Mouse (Mus musculus): ENCODE results near the gene Cpox. TPM values are rescaled to one million over a fixed set of nuclear protein-coding genes. Genes with fewer than 3 reads are reported as not detected.
"Not testable (repeated sequence)": the region's sequence is repeated elsewhere in the genome, so short reads cannot be mapped to it uniquely, and the experiment has no call there.

The Cpox gene
- polyA plus RNA-seq, 1 experiment = 55.5 TPM

DNA sequence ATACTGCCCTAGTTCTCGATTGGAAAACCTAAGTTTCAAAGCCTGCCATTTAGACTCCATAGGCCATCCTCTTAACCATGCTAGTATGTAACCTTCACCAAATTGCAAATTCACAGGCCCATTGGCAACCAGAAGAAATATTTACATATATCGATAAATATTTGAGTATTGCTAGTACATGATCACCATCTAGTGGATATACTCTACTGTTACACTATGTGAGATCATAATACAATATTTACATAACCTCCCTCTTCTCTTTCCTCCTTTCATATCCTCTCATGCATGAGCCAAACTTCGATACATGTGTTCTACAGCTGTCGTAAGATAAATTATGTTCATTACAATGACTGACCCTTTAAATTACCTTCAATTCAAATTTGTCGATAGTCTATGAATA lies 7.1 kb upstream of the Cpox start:
- TF ChIP-seq TAL1 (IDR thresholded peaks at IDR 0.05; ENCODE audit: low read length) (no peak), GATA1 (IDR thresholded peaks at IDR 0.05; ENCODE audit: low read length) (no peak)
- peaks cover 42% of the 10 kb centered on the region for H3K36me3 ChIP-seq (ENCODE audit: control insufficient read depth)
- no peaks in the 10 kb centered on the region for H3K27me3 ChIP-seq (ENCODE audit: control insufficient read depth)
- no peaks in the 10 kb centered on the region for H3K9me3 ChIP-seq (ENCODE audit: control insufficient read depth, low read length)
- peak overlapping the region; percentile 61 for H3K4me3 ChIP-seq (replicated peaks)
- peaks cover 100% of the 10 kb centered on the region for H3K4me1 ChIP-seq (ENCODE audit: control insufficient read depth)

GRCm38 (mm10) chr16:58663816-58664215 lies 6.3 kb upstream of the Cpox start:
- no peak overlapping the region for H3K4me3 ChIP-seq (replicated peaks)
- TF ChIP-seq TAL1 (IDR thresholded peaks at IDR 0.05; ENCODE audit: low read length) (no peak), GATA1 (IDR thresholded peaks at IDR 0.05; ENCODE audit: low read length) (no peak)
- peaks cover 37% of the 10 kb centered on the region for H3K36me3 ChIP-seq (ENCODE audit: control insufficient read depth)
- H3K9me3 ChIP-seq (ENCODE audit: control insufficient read depth, low read length) = no peaks in the 10 kb centered on the region
- no peaks in the 10 kb centered on the region for H3K27me3 ChIP-seq (ENCODE audit: control insufficient read depth)
- H3K4me1 ChIP-seq (ENCODE audit: control insufficient read depth) = peaks cover 100% of the 10 kb centered on the region

DNA sequence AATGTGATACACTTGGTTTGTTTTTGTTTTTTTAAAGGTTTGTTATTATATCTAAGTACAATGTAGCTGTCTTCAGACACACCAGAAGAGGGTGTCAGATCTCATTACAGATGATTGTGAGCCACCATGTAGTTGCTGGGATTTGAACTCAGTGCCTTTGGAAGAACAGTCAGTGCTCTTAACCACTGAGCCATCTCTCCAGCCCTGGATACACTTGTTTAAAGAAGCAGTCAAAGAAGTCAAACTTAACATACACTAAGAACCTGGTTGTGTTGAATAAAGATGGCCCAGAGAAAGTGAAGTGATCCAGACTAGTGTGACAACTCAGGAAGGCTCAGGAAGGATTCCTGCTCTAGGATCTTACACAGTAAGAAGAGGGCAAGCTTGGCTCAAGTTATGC lies 5.0 kb upstream of the Cpox start:
- H3K9me3 ChIP-seq (ENCODE audit: control insufficient read depth, low read length); H3K27me3 ChIP-seq (ENCODE audit: control insufficient read depth); H3K4me3 ChIP-seq (replicated peaks): not testable (repeated sequence)
- Histone ChIP-seq H3K36me3 (ENCODE audit: control insufficient read depth) (peaks cover 32% of the 10 kb centered on the region), H3K4me1 (ENCODE audit: control insufficient read depth) (peaks cover 99% of the 10 kb centered on the region)

- not testable (repeated sequence) for H3K9me3 ChIP-seq (ENCODE audit: control insufficient read depth, low read length); H3K27me3 ChIP-seq (ENCODE audit: control insufficient read depth); H3K4me3 ChIP-seq (replicated peaks)
- peaks cover 83% of the 10 kb centered on the region for H3K4me1 ChIP-seq (ENCODE audit: control insufficient read depth)
- H3K36me3 ChIP-seq (ENCODE audit: control insufficient read depth) = peaks cover 33% of the 10 kb centered on the region
Measured at GRCm38 (mm10) chr16:58666681-58667080, 3.4 kb upstream of the Cpox start.

- peaks cover 71% of the 10 kb centered on the region for H3K4me1 ChIP-seq (ENCODE audit: control insufficient read depth)
- no peak for TF ChIP-seq GATA1 (IDR thresholded peaks at IDR 0.05; ENCODE audit: low read length)
- no peak for TF ChIP-seq TAL1 (IDR thresholded peaks at IDR 0.05; ENCODE audit: low read length)
- H3K36me3 ChIP-seq (ENCODE audit: control insufficient read depth) = peaks cover 53% of the 10 kb centered on the region
- H3K27me3 ChIP-seq (ENCODE audit: control insufficient read depth) = no peaks in the 10 kb centered on the region
- H3K4me3 ChIP-seq (replicated peaks) = peak overlapping the region; percentile 87
- H3K9me3 ChIP-seq (ENCODE audit: control insufficient read depth, low read length) = no peaks in the 10 kb centered on the region
Measured at GRCm38 (mm10) chr16:58668586-58668985, 1.5 kb upstream of the Cpox start.

GRCm38 (mm10) chr16:58669264-58669663 lies 828 bp upstream of the Cpox start:
- TF ChIP-seq TAL1 (IDR thresholded peaks at IDR 0.05; ENCODE audit: low read length) = no peak
- peak; percentile 67; the same call in 1 of the 2 replicates for TF ChIP-seq GATA1 (IDR thresholded peaks at IDR 0.05; ENCODE audit: low read length)
- peak overlapping the region; percentile 87 for H3K4me3 ChIP-seq (replicated peaks)
- no peaks in the 10 kb centered on the region for H3K9me3 ChIP-seq (ENCODE audit: control insufficient read depth, low read length)
- H3K36me3 ChIP-seq (ENCODE audit: control insufficient read depth) = peaks cover 57% of the 10 kb centered on the region
- peaks cover 71% of the 10 kb centered on the region for H3K4me1 ChIP-seq (ENCODE audit: control insufficient read depth)
- H3K27me3 ChIP-seq (ENCODE audit: control insufficient read depth) = no peaks in the 10 kb centered on the region

DNA sequence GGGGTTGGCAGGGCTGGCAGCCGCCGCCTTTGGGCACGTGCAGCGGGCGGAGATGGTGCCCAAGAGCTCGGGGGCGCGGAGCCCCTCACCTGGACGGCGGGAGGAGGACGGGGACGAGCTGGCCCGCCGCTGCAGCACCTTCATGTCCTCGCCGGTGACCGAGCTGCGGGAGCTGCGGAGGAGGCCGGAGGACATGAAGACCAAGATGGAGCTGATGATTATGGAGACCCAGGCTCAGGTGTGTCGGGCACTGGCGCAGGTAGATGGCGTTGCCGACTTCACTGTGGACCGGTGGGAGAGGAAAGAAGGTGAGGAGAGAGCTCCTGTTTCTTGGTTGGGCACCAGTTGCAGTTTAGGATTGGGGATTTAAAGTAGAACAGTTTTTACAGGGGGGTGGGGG lies 551 bp downstream of the Cpox start:
- no peaks in the 10 kb centered on the region for H3K27me3 ChIP-seq (ENCODE audit: control insufficient read depth)
- no peaks in the 10 kb centered on the region for H3K9me3 ChIP-seq (ENCODE audit: control insufficient read depth, low read length)
- H3K4me3 ChIP-seq (replicated peaks) = peak overlapping the region; percentile 87
- TF ChIP-seq GATA1 (IDR thresholded peaks at IDR 0.05; ENCODE audit: low read length) (no peak), TAL1 (IDR thresholded peaks at IDR 0.05; ENCODE audit: low read length) (no peak)
- peaks cover 69% of the 10 kb centered on the region for H3K4me1 ChIP-seq (ENCODE audit: control insufficient read depth)
- H3K36me3 ChIP-seq (ENCODE audit: control insufficient read depth) = peaks cover 68% of the 10 kb centered on the region

- Histone ChIP-seq H3K4me1 (ENCODE audit: control insufficient read depth) (peaks cover 68% of the 10 kb centered on the region), H3K27me3 (ENCODE audit: control insufficient read depth) (no peaks in the 10 kb centered on the region), H3K36me3 (ENCODE audit: control insufficient read depth) (peaks cover 68% of the 10 kb centered on the region), H3K4me3 (replicated peaks) (peak overlapping the region; percentile 87), H3K9me3 (ENCODE audit: control insufficient read depth, low read length) (no peaks in the 10 kb centered on the region)
- TF ChIP-seq TAL1 (IDR thresholded peaks at IDR 0.05; ENCODE audit: low read length) = no peak
- no peak for TF ChIP-seq GATA1 (IDR thresholded peaks at IDR 0.05; ENCODE audit: low read length)
Measured at GRCm38 (mm10) chr16:58671212-58671985, 1.3 kb downstream of the Cpox start.

- Histone ChIP-seq H3K36me3 (ENCODE audit: control insufficient read depth) (peaks cover 74% of the 10 kb centered on the region), H3K4me1 (ENCODE audit: control insufficient read depth) (peaks cover 68% of the 10 kb centered on the region)
- no peak for TF ChIP-seq GATA1 (IDR thresholded peaks at IDR 0.05; ENCODE audit: low read length)
Measured at GRCm38 (mm10) chr16:58672396-58672795, 2.3 kb downstream of the Cpox start.

More at GRCm38 (mm10) chr16:58672396-58672795, 2.3 kb downstream of the Cpox start:
- H3K4me3 ChIP-seq (replicated peaks) = peak overlapping the region; percentile 87
- H3K9me3 ChIP-seq (ENCODE audit: control insufficient read depth, low read length) = no peaks in the 10 kb centered on the region
- H3K27me3 ChIP-seq (ENCODE audit: control insufficient read depth) = no peaks in the 10 kb centered on the region
